Mouse (Mus musculus) mouse embryonic stem cell (cell line): ENCODE measurements around the gene Olfr1324.
"Not testable (repeated sequence)": the region's sequence is repeated elsewhere in the genome, so short reads cannot be mapped to it uniquely, and the experiment has no call there.

Experiments used
- in situ Hi-C, 2 experiments: fragments of 300-500 bp; cut with MboI; formaldehyde crosslinking; loops; 1 replicate in 1 of 2; 3 replicates in 1 of 2; pipeline ENCODE4 v1.14.3; 2019 to 2020; ENCODE audit warnings: low sequenced_read_pairs in 2 of 2, low pct_unique_long_range_greater_than_20kb in 1 of 2, mixed read lengths in 1 of 2; ENCODE audit not compliant: unreplicated experiment in 1 of 2

Gene Olfr1324

GRCm38 (mm10) chrX:50428398-50428797, at the start of gene Olfr1324:
Gene Olfr1324 (minus strand): TSS chrX:50428498.
- in situ Hi-C loops = no loop called here

GRCm38 (mm10) chrX:50470341-50470740, 42.0 kb upstream of the Olfr1324 start:
- in situ Hi-C loops = not testable (repeated sequence)

- in situ Hi-C loops = no loop called here
Measured at GRCm38 (mm10) chrX:50456136-50456535, 27.8 kb upstream of the Olfr1324 start.

- in situ Hi-C loops = no loop called here
Measured at GRCm38 (mm10) chrX:50443352-50443751, 15.1 kb upstream of the Olfr1324 start.

- in situ Hi-C loops = no loop called here
Measured at GRCm38 (mm10) chrX:50442696-50443095, 14.4 kb upstream of the Olfr1324 start.

GRCm38 (mm10) chrX:50432499-50432898, 4.2 kb upstream of the Olfr1324 start:
- in situ Hi-C loops = no loop called here

- in situ Hi-C loops = no loop called here
Measured at GRCm38 (mm10) chrX:50427712-50428328, 478 bp downstream of the Olfr1324 start.

- in situ Hi-C loops = no loop called here
Measured at GRCm38 (mm10) chrX:50425899-50426436, 2.3 kb downstream of the Olfr1324 start.

GRCm38 (mm10) chrX:50410361-50410760, 17.9 kb downstream of the Olfr1324 start:
- in situ Hi-C loops = not testable (repeated sequence)

GRCm38 (mm10) chrX:50390616-50391015, 37.7 kb downstream of the Olfr1324 start:
- in situ Hi-C loops = not testable (repeated sequence)

GRCm38 (mm10) chrX:50374978-50375377, 53.3 kb downstream of the Olfr1324 start:
- in situ Hi-C loops = no loop called here
